Mouse (Mus musculus) bone marrow macrophage, adult 2 months (primary cell): ENCODE data around the gene Psmb8.

Experiments used
- CTCF ChIP-seq: IDR thresholded peaks from 2 replicates; pipeline ENCODE4 v1.5.1; 2012; ENCODE audit warnings: low read depth, mild to moderate bottlenecking, low read length, moderate library complexity
- POLR2A ChIP-seq: IDR thresholded peaks from 2 replicates; pipeline ENCODE4 v1.6.1; 2012; ENCODE audit warnings: mild to moderate bottlenecking, low read depth, low read length, borderline replicate concordance

DNA sequence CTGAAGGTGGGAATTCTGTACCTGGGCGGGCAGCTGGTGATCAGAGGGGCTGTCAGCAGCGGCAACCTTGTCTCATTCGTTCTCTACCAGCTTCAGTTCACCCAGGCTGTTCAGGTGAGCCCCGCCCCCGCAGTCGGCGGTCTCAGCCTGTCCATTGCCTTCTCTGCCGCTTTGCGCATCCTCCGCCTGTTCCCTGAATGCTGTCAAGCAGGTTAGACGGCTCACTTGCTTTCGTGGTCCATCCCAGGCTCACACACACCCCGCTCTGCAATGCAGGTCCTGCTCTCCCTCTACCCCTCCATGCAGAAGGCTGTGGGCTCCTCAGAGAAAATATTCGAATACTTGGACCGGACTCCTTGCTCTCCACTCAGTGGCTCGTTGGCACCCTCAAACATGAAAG is 4.7 kb upstream of the Psmb8 start:
- TF ChIP-seq POLR2A: no peak
- no peak for TF ChIP-seq CTCF
